Mouse (Mus musculus): Measurements from ENCODE around the gene Heatr3. TPM values are rescaled to one million over a fixed set of nuclear protein-coding genes. Genes with fewer than 3 reads are reported as not detected.
"Not testable (repeated sequence)": the region's sequence is repeated elsewhere in the genome, so short reads cannot be mapped to it uniquely, and the experiment has no call there.

Gene Heatr3
- total RNA-seq, 2 experiments from 2014 or later, result 24.0 to 30.1 TPM

DNA sequence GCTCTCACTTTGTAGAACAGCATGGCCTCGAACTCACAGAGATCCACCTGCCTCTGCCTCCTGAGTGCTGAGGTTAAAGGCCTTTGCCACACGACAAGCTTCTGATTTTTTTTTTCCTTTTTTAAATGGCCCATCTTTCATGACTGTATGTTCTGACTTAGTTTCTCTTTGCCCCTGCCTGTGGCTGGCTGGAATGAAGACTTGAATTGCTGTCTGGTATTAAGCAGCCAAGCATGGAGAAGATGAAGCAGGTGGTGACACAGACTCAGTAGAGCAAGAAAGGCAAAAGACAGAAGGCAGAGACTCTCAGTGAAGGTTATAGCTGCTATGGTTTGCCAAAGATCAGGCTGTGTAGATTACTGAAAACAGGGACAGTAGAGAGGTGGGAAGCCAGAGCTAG is 45.5 kb downstream of the Heatr3 start:
- DNase-seq, result no peak

DNA sequence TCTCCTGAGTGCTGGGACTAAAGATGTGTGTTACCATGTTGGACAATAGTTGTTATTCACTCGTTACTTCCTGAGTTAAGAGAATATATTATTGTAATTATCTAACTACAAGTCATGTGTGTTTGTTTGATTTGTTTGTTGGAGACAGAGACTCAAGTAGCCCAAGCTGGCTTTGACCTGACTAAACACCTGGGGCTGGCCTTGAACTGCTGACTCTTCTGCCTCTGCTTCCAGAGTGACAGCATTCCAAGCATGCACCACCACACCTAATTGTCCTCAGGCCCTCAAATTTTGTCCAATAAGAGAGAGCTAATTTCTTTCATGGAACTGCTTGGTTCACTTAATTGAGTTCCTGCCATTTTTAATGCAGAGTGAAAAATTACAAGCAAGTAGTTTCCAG is 47.3 kb downstream of the Heatr3 start:
- intact Hi-C loops (cut with DNase I), result no loop called here
- DNase-seq, result no peak

More for the DNA sequence above, 45.5 kb downstream of the Heatr3 start:
- intact Hi-C loops (cut with DNase I), result no loop called here

DNA sequence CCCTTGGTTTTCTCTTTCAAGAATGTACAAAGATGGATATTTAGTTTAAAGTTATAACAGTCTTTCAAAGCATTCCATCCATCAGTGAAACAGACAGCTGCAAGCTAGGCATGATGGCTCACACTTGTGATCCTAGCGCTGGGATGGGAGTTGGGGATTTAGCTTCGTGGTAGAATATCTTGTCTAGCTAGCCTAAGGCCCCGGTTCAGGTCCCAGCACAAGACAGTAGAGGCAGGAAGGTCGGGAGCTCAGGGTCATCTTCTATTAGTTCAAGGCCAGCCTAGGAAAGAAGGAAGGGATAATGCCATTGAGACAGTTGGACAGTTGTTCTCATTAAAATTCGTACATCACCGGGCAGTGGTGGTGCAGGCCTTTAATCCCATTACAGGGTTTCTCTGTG is 48.1 kb downstream of the Heatr3 start:
- no peak for DNase-seq
- intact Hi-C loops (cut with DNase I), result no loop called here

DNA sequence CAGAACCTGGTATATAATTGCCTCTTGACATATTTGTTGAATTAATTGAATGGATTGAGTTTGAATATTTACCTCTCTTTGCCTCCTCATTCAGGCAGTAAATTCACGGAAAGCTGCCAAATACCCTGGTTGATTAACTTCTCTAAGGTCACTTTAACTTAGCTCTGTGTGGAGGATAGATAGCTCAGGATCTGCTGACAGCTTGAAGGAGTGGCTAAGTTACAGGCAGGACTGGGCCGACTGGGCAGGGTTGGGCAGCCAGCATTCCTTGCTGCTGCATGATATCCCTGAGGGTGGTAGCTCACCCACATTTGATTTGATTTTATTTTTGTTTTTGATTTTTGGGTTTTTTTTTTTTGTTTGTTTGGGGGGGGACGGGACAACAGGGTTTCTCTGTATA is 59.7 kb downstream of the Heatr3 start:
- intact Hi-C loops (cut with DNase I), result no loop called here
- no peak for DNase-seq

DNA sequence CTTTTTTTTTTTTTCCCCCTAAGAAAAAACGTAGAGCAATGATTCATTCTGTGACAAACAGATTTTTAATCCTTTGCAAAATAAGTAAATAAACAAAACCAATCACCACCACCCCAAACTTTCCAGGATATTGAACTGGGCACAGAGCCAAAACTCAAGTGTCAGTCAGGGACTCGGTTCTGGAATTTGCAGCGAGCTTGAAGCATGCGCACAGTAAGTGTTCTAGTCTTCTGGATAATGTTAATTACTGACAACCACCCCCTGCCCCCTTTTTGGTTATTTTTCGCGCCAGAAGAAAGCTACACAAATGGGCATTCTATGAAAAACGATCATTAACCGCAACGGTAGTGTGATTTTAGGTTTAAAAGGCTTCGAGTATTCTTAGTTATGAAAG is 60.9 kb downstream of the Heatr3 start:
- no peak for DNase-seq
- intact Hi-C loops (cut with DNase I), result no loop called here

DNA sequence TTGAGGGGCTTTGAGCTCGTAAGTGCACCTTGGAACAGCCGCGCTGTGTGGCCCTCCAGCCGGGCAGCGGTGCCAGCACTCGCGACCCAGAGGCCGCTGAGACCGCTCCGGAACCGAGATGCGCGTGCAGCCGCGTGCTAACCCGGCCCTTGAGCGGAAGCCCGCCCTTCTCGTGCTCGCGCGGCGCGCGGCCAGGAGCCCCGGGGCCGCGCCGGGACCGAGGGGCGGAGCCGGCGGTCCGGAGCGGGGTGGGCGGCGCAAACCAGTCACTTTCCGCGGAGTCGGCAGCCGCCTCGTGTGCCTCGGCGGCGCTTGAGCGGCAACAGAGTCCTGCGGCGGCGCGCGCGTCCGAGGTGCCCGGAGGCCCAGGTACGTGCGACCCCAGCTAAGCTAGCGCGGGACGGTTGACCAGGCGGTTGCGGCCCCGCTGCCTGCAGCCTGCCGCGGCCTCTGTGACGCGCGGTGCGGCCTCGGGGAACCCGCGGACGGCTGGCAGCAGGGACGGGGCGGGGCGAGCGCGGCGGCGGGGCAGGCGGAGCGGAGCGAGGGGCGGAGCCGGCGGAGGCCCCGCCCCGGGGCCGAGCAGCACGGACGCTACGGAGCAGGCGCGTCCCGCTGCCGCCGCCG is 61.4 kb downstream of the Heatr3 start, which contains the start of gene Tent4b:
Gene Tent4b, plus strand, starts transcription at position 269 of the 627 bp plus-strand sequence.
- peak; percentile 90 to 93 for DNase-seq
- intact Hi-C loops (cut with DNase I), result no loop called here

DNA sequence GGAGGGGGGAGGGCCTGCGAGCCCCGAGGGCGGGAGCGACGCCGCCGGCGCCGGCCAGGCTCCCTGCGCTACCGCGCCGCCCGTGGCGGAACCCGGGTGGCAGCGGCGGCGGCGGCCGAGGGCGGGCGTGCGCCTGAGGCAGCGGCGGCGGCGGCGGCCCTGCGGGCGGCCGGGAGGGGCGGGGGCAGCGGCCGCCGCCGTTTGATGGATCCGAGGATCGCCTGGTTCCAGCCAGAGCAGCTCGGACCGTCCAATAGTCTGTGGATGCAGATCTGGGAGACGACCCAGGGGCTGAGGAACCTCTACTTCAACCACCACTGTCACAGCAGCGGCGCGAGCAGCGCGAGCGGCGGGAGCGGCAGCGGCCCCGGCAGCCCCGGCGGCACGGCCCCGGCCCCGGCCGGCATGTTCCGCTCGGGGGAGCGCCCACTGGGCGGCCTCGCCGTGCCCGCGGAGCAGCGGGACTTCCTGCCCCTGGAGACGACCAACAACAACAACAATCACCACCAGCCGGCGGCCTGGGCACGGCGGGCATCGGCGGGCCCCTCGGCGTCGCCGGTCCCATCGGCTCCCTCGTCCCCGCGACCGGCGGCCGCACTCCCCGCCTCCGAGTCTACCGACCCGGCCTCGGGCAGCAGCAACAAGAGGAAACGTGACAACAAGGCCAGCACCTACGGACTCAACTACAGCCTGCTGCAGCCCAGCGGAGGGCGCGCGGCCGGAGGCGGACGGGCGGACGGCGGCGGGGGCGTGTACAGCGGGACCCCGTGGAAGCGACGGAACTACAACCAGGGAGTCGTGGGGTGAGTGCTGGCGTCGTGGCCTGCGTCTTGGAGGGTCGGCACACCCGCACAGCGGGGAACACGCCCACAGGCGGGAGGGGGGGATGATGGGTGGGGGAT is 62.3 kb downstream of the Heatr3 start:
- intact Hi-C loops (cut with DNase I), result loop anchor here (5.0 kb wide), 1 partner anchor 42 kb away; no protein-coding TSS in a partner anchor
- peak; percentile 9 to 32 for DNase-seq

DNA sequence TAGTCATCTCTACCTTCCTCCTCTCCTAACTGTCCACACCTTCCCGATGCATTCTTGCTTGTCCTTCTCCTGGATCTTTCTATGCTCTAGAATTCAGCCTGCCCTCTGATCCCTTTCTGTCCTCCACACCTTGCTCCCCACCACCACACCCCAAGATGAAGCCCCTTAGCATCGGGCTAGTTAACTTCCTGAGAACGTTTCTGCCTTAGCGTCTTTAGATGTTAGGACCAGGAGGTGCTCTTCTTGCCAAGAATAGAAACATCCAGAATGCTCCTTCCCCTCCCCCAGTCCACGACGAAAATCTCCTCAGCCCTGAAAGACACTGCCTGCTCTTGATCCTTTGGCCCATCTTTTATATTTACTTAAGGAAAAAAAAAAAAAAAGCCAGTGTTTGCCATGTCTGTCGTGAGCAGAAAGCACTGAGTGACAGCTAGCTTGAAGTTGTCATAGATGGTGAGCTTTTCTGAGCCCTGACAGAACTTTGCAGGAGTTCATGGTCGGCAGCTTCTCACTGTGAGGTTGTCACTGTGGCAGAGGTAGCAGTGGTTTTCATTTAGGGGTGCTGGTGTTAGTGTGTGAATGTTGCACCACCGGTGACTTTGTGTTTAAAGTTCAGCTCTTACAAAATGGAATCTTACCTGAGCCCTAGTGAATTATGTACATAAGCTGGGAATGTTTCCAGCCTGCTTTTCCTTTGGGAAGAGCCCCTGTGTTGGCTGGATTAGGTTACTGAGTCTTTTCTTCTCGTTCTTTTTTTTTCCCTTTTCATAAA is 63.3 kb downstream of the Heatr3 start:
- DNase-seq, result no peak
- intact Hi-C loops (cut with DNase I), result loop anchor here (5.0 kb wide), 1 partner anchor 41 kb away; no protein-coding TSS in a partner anchor

DNA sequence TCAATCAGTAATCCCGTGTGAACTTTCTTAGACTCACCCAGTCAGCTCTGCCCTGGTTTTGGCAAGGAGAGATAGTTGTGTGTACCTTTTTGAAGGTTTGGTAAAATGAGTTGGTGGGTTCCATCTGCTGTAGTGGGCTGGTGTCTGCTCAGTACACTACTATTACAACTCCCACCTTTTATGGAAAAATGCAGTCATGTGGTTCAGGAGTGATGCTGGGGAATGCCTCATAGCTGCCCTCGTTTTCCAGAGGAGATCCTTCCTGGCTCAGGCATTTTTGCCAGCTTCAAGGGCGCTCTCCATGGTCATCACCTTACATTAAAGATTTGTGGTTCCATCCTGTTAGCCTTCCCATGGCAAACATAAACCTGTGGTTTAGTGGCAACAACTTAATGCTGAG is 64.0 kb downstream of the Heatr3 start:
- intact Hi-C loops (cut with DNase I), result loop anchor here (5.0 kb wide), 1 partner anchor 41 kb away; no protein-coding TSS in a partner anchor
- no peak for DNase-seq

DNA sequence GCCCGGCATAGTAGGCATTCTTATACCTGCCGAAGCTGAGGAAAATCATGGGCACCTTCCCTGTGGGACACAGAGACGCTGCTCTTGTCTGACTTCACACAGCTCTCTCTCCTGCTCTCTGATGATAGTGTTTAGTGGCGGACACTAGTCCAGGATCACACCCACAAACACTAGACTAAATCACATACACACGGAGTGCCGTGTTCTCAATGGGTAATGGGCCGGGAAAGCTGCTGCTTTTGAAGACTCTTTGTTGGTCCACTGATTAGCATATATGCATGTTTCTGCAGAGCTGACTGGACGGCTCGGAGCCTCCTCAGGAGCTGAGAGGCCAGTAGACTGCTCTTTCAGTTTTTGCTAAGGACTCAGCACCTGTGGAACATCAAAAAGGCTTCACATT is 68.4 kb downstream of the Heatr3 start:
- no peak for DNase-seq
- intact Hi-C loops (cut with DNase I), result no loop called here

DNA sequence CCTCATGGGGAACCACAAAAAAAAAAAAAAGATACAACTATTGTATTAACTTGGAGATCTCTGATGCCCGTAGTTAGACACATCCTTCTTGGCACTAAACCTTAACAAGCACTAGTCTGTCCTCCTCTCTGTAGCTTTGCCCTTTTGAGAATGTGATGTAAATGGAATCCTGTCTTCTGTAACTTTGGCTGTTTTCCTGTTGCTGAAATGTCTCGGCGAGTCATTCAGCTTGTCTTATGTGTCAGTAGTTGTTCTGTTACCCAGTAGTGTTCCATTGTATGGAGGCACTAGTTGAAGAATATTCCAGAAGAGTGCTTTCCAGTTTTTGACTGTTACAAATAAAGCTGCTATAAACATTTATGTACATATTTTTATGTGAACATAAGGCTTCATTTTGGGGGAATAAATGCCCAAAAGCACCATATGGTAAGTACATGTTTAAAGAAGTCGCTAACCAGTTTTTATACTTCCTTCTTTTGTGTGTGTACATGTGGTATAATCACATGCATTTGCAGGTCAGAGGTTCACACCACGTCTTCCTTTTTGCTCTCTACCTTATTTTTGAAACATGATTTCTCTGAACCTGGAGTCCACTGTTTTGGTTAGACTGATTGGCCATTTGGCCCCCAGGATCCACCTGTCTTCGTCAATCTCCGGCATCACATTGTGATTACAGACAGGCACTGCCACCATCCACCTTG is 69.6 kb downstream of the Heatr3 start:
- no peak for DNase-seq
- intact Hi-C loops (cut with DNase I), result no loop called here

DNA sequence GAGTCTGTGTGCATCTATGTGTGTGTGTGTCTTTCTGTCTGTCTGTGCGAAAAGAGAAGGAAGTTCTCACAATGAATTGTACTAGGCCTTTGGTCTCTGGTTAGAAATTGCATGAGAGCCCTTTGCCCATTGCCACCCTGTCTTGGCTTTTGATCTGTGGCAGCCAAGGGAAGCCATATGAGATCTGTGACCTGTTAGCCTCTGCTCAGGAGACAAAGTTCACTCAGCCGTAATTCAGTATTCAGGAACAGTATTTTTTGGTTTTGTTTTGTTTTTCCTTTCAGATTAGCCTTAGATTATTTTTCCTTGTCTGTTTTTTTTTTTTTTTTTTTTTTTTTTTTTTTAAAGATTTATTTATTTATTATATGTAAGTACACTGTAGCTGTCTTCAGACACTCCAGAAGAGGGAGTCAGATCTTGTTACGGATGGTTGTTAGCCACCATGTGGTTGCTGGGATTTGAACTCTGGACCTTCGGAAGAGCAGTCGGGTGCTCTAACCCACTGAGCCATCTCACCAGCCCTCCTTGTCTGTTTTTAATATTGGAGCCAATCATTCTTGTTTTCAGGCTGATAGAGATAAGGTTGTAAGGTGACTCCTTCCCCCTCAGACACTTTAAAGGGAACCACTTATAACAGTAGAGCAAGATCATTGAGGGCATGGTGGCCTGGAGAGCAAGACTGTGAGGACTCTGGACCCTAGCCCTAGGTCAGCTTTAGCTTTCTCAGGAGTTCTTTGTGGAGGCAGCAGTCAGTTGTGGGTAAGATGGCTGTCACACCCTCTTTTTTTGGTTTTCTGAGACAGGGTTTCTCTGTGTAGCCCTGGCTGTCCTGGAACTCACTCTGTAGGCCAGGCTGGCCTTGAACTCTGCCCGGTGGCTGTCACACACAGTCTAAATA is 72.5 kb downstream of the Heatr3 start:
- DNase-seq; intact Hi-C loops (cut with DNase I): not testable (repeated sequence)

DNA sequence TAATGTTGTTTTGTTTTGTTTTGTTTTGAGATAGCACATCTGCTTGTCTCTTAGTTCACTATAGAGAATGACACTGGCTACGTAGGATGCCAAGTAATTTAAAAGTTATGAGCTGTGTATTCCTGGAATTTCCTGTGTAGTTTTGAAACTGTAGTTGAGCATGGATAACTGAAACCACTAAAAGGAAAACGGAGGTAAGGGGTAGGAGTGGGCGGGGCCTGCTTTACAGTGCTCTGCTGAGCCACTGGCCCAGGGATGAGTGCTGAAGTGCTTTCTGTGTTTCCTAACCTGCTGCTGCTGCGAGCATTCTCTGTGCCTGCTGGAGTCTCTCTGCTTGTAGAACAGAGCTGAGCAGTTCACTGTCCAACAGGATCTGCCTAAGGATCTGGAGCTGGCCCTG is 83.7 kb downstream of the Heatr3 start:
- intact Hi-C loops (cut with DNase I), result no loop called here
- no peak for DNase-seq

Small RNAs within 50 kb of the gene (microRNA-seq; reads per million reads assigned to microRNA genes)
- gene Mir7071, result 0.36 to 0.74 reads per million in 2 experiments

Other genes with a start within 250 kb of the Heatr3 start
- 10 to 100 TPM; 11.5 to 19.6 TPM for gene Zfp423, start 178.3 kb upstream of the Heatr3 start, total RNA-seq (2021)
- gene Cnep1r1, start 19.1 kb upstream of the Heatr3 start, total RNA-seq (2021), result 10 to 100 TPM; 28.3 to 31.7 TPM
- 10 to 100 TPM; 12.8 to 13.3 TPM for gene Tent4b, start 61.4 kb downstream of the Heatr3 start, total RNA-seq (2021)
- gene Adcy7, start 134.5 kb downstream of the Heatr3 start, total RNA-seq (2021), result 1 to 10 TPM; 4.9 to 5.2 TPM
- gene Brd7, start 224.3 kb downstream of the Heatr3 start, total RNA-seq (2021), result 10 to 100 TPM; 61.0 to 65.3 TPM